Mouse (Mus musculus) lung, adult 2 months (tissue): ENCODE results near the gene Unkl.

Experiments used
- CTCF ChIP-seq: fragments of 200-500 bp; IDR thresholded peaks from 2 replicates; pipeline ENCODE4 v1.5.1; 2011; ENCODE audit warnings: mild to moderate bottlenecking, low read length, control low read depth; ENCODE audit not compliant: insufficient read depth
- POLR2A ChIP-seq: fragments of 200-500 bp; IDR thresholded peaks from 2 replicates; pipeline ENCODE4 v1.6.1; 2011; ENCODE audit warnings: low read depth, mild to moderate bottlenecking, control low read depth, low read length, borderline replicate concordance; ENCODE audit errors: extremely low read depth

- TF ChIP-seq CTCF (no peak), POLR2A (no peak)
These were observed 56.0 kb downstream of the Unkl start for GRCm38 (mm10) chr17:25244239-25244638.
